Mouse (Mus musculus) liver, postnatal 0 days (tissue): Measurements from ENCODE around the gene 4933406M09Rik.

Source experiments
- CTCF ChIP-seq: sonication (generic); IDR thresholded peaks from 2 replicates; pipeline ENCODE4 v1.5.1; 2016; ENCODE audit warnings: antibody characterized with exemption, low read depth
- EP300 ChIP-seq: IDR thresholded peaks from 2 replicates; pipeline ENCODE4 v1.6.1; 2016; ENCODE audit warnings: antibody characterized with exemption, low read depth, mild to moderate bottlenecking

DNA sequence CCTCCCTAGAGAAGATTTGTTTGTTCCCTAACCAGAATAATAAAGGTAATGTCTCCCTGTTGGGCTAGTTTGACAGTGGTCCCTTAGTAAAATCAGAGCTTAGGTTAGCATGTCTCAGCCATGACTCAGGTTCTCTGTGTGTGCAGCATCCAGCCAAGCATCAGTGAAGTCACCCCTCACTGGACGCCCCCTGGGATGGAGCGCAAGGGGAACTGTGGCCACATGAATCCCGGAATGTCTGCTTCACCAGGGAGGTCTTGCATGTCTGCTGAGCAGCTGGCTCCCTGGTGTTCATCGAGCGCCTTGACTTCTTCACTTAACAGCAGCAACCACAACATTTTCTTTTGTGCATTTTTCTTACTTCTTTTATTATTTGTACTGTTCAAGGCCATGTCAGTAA, 8.1 kb downstream of the 4933406M09Rik start:
- TF ChIP-seq EP300: no peak
- TF ChIP-seq CTCF: no peak
